ENCODE assay signal across 12 mouse cellular contexts in genomic region chr5:46232780-46233179, GRCm38 (mm10).
"Had no signal": no experiment of that assay in that cellular context is flagged by ENCODE, and none has a peak within 500 bp of the region (broad histone marks: within the 10 kb centered on the region; RNA-seq: fewer than 3 reads in every experiment).

No protein-coding gene starts in this region.

- H3K9ac ChIP-seq: kidney, embryonic 15.5 days; limb, embryonic 13.5 days; liver, embryonic 14.5 days; neural tube, embryonic 15.5 days had no signal

- H3K4me1 ChIP-seq: kidney, embryonic 15.5 days; limb, embryonic 13.5 days; neural tube, embryonic 15.5 days had no signal

- H3K36me3 ChIP-seq: kidney, embryonic 15.5 days; limb, embryonic 13.5 days; neural tube, embryonic 15.5 days had no signal

- DNase-seq: kidney, adult 2 months; kidney, postnatal 14 days; left cerebral cortex, postnatal 4 days; lung, adult 18-20 months; right cerebral cortex, postnatal 14 days; thymus, postnatal 4 days had no signal

- H3K4me2 ChIP-seq: kidney, embryonic 15.5 days; limb, embryonic 13.5 days; neural tube, embryonic 15.5 days had no signal

- H3K4me3 ChIP-seq: kidney, embryonic 15.5 days; limb, embryonic 13.5 days; myocyte; neural tube, embryonic 15.5 days had no signal

- H3K9me3 ChIP-seq: kidney, embryonic 15.5 days; limb, embryonic 13.5 days; neural tube, embryonic 15.5 days had no signal

- H3K27me3 ChIP-seq: kidney, embryonic 15.5 days; limb, embryonic 13.5 days; neural tube, embryonic 15.5 days had no signal

- H3K27ac ChIP-seq: kidney, embryonic 15.5 days; limb, embryonic 13.5 days; liver, embryonic 14.5 days; neural tube, embryonic 15.5 days; stomach, postnatal 0 days had no signal
